Mouse (Mus musculus): ENCODE measurements at regions not wholly inside any gene's neighbourhood (a gene's known extent, or its start where the extent isn't known, plus 50 kb on each side); places are given as distances from the start of the nearest gene placed in this dataset.
"Not testable (repeated sequence)": the region's sequence is repeated elsewhere in the genome, so short reads cannot be mapped to it uniquely, and the experiment has no call there.

GRCm38 (mm10) chr10:46057362-46058198 lies 480.0 kb downstream of the Hace1 start:
- ChIA-PET POLR2A (no interaction called here), CTCF (no interaction called here)

DNA sequence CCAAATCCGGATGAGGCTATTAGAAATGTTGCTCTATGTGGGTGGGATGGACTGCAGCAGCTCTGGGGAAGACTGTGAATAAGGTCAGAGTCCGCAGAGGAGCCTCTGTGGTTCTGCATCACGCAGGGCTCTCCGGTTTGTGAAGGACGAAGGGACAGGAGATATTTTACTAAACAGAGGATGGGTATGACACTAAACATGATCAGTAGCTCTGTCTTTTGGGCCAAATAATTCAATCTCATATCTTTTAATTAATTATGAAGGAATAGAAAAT lies 480.5 kb downstream of the Hace1 start:
- ChIA-PET CTCF (no interaction called here), POLR2A (no interaction called here)

GRCm38 (mm10) chr10:46059285-46059684 lies 481.7 kb downstream of the Hace1 start:
- CTCF ChIA-PET, result no interaction called here
- POLR2A ChIA-PET, result no interaction called here

DNA sequence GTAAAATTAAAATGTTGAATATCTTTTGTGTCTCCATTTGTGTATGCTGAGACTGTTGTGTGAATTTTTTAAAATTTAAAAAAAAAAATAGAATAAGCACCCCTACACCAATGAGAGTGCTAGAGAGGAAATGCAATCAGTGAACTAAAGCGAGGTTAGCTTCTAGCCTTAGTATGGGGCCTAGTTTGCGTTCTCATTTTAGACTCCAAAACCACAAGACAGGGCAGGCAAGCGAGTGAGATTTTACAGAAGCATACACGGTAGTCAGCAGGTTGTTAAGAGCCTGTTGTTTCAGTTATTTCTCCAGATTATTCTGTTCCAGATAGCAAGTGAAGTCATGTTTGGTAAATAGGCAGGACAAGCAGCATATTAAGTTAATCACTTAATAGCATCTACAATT lies 486.2 kb downstream of the Hace1 start:
- POLR2A ChIA-PET, result no interaction called here
- CTCF ChIA-PET, result no interaction called here

- ChIA-PET CTCF (no interaction called here), POLR2A (no interaction called here)
Measured at GRCm38 (mm10) chr10:46070766-46071165, 493.1 kb downstream of the Hace1 start.

GRCm38 (mm10) chr10:46071220-46071619 lies 493.6 kb downstream of the Hace1 start:
- POLR2A ChIA-PET, result no interaction called here
- CTCF ChIA-PET, result no interaction called here

- ChIA-PET POLR2A (interaction anchor here in 1 of 4 experiments (0.8 kb wide), 1 partner anchor 412 kb away, joined by 3 read pairs; no protein-coding TSS in a partner anchor), CTCF (no interaction called here)
Measured at GRCm38 (mm10) chr10:46071810-46072549, 494.4 kb downstream of the Hace1 start.

DNA sequence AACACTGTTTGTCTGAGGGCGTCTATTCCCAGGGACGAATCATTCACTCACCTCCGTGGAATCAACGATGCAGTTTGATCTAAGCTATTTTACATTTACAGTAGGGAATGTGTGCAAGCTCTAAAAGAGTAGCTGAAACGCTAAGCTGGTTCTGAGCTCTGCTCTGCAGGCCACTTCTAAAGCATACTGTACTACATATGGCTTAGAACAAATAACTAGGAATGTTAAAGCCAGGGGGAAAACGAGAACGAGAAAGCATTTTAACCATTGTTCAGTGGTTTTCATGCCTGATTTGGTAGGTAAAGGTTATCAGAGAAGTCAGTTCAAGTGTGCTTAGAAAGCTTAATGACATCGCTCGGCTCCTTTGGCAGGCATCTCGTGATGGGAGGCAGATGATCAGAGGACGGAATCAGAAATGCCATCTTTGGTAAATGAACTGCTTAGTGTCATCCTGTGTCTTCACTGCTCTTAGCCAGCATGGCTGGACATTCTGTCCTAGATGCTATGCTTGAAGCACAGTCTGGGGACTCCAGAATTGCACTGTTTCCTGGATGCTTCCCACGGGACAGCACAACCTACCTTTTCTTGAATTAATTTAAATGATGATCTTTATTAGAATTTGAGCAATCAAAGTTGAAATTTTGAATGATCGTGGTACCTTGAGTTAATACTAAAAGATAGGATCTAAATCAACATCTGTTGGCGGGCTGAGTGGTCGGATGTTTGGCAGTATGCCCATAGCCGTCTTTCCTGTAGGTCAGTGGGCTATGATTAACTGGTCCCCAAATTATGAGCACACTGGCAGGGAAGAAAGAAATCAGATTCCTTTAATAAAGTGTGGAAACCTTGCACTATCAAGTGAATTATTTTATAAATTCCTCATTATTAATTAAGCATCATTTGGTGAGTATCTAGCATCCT lies 495.2 kb downstream of the Hace1 start:
- POLR2A ChIA-PET, result interaction anchor here in 2 of 4 experiments (0.6 to 0.8 kb wide), 2 partner anchors 413 to 691 kb away, joined by 3 read pairs; no protein-coding TSS in a partner anchor
- CTCF ChIA-PET, result interaction anchor here in 2 of 4 experiments (0.5 to 0.6 kb wide), 2 partner anchors 17 kb away, joined by 3 to 5 read pairs; no protein-coding TSS in a partner anchor

GRCm38 (mm10) chr10:46087766-46088165 lies 510.1 kb downstream of the Hace1 start:
- ChIA-PET CTCF (no interaction called here), POLR2A (no interaction called here)

GRCm38 (mm10) chr10:46100837-46101236 lies 523.2 kb downstream of the Hace1 start:
- CTCF ChIA-PET, result interaction anchor here in 1 of 4 experiments (0.9 kb wide), 1 partner anchor 89 kb away, joined by 3 read pairs; no protein-coding TSS in a partner anchor
- POLR2A ChIA-PET, result no interaction called here

GRCm38 (mm10) chr10:46108810-46109209 lies 531.2 kb downstream of the Hace1 start:
- ChIA-PET POLR2A (no interaction called here), CTCF (no interaction called here)

DNA sequence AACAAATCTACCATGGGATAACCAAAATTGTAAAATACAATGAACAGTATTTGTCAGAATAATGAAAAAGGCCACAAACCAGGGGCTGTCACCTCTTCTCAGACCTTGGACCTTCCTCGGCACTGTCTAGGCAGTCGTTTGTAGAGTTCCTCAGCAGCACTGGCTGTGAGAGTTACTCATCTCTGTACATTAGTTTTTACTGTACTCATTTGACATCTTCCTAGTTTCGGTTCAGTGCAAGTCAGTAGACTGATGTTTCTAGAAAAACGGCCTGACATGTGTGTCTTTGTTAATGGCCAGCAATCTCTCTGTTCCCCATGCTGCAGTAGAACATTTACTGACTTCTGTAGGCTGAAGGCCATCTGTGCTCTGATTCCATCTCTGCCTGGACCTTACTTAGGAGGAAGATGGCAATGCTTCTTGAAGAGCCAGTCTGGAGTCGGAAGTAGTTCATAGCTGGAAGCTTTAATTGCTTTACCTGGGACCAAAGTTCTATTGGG lies 537.1 kb downstream of the Hace1 start:
- POLR2A ChIA-PET, result no interaction called here
- CTCF ChIA-PET, result no interaction called here

GRCm38 (mm10) chr10:46122409-46122808 lies 544.8 kb downstream of the Hace1 start:
- CTCF ChIA-PET, result not testable (repeated sequence)

GRCm38 (mm10) chr10:46123795-46124194 lies 546.2 kb downstream of the Hace1 start:
- CTCF ChIA-PET, result no interaction called here
- POLR2A ChIA-PET, result no interaction called here

More at GRCm38 (mm10) chr10:46122409-46122808, 544.8 kb downstream of the Hace1 start:
- POLR2A ChIA-PET, result not testable (repeated sequence)

- ChIA-PET CTCF (no interaction called here), POLR2A (no interaction called here)
Measured at GRCm38 (mm10) chr10:46135120-46135748, 557.6 kb downstream of the Hace1 start.

DNA sequence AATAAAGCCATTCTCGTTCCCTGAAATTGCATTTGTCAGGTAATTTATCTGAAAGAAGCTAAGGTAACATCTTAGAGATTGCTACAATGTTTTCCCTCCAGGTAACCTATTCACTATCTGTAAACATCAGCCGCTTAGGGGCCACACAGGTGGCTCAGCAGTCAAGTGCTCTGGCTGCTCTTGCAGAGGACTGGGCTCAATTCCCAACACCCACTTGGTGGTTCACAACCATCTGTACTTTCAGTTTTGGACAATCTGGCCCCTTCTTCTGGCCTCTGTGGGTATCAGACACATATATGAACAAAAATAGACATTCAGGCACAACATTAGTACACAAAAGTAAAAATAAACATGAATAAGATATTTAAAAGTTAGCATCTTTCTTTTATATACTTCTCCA lies 596.4 kb downstream of the Hace1 start:
- ChIA-PET CTCF (no interaction called here), POLR2A (no interaction called here)

DNA sequence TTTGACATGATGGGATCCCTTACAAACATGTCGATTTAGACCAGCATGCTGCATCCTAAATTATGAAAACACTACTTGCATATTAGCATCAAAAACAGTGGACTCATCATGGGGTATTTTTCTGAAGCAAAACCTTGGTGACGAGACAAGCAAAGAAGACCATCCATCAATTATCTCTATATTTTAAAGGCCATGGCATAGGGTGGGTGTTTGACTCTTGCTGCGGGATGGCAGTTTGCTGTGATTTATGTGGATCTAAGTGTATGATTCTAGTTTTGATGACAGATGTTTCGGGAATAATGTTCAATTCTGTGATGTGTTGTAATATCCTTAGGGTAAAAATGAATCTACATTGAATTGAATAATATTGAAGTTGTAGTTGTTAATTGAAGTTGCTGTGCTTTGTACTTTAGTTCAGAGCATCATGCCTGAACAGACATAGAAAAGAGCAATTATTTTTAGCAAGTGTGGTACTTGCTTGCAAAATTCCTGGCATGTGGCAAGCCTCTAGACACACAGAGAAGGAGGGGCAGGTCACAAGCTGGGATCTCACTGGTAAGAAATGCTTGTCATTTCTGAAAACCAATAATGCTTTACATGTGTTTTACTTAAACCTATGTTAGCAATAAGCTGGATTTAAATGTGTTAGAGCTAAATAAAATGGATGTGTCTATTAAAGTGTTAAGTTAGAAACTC lies 608.3 kb downstream of the Hace1 start:
- ChIA-PET CTCF (interaction anchor here in 1 of 4 experiments (0.7 kb wide), 1 partner anchor 1001 kb away, joined by 4 read pairs; no protein-coding TSS in a partner anchor), POLR2A (no interaction called here)

DNA sequence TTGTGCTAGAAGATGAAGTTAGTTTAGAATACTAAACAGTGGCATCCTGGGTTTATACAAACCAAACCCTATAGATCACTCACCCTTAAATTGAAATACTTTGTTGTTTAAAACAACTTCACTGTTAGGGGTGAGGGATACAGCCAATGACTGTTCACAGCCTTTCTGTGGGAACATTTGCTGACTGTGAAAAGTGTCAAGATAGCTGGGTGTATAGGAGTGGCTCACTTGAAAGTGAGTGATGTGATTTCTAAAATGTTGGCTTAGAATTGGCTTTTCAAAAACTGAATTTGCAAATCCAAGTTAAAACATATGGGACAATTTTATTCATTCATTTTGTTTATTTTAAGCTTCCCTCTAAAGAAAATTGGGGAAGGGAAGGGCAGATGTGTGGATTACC lies 616.5 kb downstream of the Hace1 start:
- ChIA-PET CTCF (no interaction called here), POLR2A (no interaction called here)

DNA sequence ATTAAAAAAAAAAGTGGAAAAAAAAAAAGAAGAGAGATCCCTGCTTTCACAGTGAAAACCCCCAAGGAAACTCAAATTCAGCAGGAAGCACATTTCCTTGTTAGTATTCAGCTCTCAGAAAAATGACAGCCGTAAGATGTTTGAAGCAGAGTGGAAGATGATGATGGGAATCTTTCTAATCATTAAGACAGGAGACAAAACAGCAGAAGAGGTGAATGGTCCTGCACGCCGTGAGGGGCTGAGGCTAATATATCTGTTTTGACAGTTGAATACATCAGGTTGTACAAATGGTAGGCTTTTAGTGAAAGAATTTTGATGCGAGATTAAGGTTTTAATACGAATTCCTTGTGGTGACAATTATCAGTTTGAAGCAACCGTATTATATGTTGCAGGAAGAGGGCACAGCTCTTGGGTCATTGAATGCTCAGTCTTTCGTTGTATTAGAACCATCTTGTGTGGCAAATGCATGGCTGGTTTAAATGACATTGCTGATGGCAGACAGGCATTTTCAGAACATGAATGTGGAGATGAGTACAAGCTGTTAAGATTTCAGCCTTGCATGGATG lies 649.3 kb downstream of the Hace1 start:
- CTCF ChIA-PET, result no interaction called here
- POLR2A ChIA-PET, result interaction anchor here in 1 of 4 experiments (0.6 kb wide), 1 partner anchor 190 kb away, joined by 3 read pairs; no protein-coding TSS in a partner anchor

All from embryonic stem cell, embryonic (primary cell).